Mouse (Mus musculus) small intestine, adult 2 months (tissue): ENCODE results near the gene Schip1.

Experiments used
- CTCF ChIP-seq: fragments of 200-500 bp; IDR thresholded peaks from 2 replicates; pipeline ENCODE4 v1.5.1; 2012; ENCODE audit warnings: low read depth, mild to moderate bottlenecking, control low read depth, inconsistent platforms, low read length, moderate library complexity, mixed read lengths; ENCODE audit not compliant: insufficient replicate concordance, insufficient read length; ENCODE audit errors: extremely low read depth
- POLR2A ChIP-seq: fragments of 200-500 bp; IDR thresholded peaks from 2 replicates; pipeline ENCODE4 v1.6.1; 2012; ENCODE audit warnings: low read depth, mild to moderate bottlenecking, control low read depth, inconsistent platforms, low read length, moderate library complexity

DNA sequence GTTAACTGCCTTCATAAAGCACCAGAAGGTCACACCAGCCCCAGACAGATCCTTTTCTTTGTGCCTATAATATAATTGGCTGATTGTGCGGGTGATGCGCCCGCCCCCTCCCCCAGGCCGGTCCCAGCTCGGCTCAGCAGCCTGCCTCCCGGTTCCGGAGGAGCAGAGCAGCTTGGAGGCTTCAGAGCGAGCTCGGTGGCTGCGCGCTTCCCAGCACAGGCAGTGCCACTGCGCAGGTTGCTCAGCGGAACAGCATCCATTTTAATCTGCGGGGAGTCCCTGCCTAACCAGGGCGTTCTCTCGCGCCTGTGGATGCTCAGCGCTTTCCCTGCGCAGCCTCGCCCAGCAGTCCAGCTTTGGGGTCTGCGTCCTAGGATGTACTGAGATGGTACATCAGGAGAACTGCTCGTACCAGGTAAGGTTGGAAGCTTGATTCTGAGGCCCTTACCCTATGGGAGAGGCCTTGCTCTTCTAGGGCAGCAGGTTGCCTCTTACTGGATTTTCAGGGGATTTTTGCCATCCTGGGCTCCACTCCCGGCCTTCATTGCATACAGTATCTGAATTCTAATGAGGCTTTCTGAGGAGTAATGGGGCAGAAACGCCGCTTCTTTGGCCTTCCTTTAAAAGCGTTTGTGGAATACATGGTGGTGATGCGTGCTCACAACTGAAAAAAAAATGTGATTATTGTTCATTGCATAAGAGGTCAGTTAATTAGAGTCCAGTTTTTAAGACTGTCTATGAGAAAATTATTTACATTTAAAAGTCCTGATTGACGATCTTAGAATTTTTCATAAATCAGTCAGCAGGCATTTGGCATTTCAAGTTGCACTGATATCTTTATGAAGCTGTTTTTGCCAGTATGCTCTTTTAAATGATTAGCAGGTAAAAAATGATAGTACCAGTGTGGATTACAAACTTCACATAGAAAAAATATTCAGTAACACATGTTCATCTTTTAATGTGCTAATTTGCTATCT is 507.9 kb downstream of the Schip1 start:
- TF ChIP-seq CTCF (no peak), POLR2A (peak; percentile 29; the same call in 1 of the 2 replicates)
